26 mouse cellular contexts compared by ENCODE assay signal in the genomic region with DNA sequence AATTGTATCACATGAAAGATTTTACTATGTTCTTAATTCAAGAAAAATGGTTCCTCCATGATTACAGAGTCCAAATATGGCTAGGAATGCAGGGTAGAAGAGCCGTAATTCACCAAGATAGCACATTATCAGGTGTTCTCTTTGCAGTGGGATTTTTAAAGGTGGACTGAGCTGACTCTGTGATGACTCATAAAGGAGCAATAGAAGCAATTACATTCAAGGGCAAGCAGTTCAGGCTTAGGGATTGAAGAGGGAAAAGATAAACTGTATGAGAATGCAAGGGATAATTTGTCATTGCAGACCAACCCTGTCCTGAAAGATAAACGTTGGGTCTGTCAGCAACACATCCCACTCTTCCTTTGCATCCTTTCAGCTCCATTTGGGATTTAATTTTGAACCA.
A peak's percentile ranks its signal among the peaks of the same experiment; 100 is the strongest.
DNase-seq lines count a peak whose midpoint lies in the region; ATAC-seq and TF ChIP-seq lines count a peak whose summit lies in the region.
"Had no signal": no experiment of that assay in that cellular context is flagged by ENCODE, and none has a peak within 500 bp of the region (broad histone marks: within the 10 kb centered on the region; RNA-seq: fewer than 3 reads in every experiment).

No protein-coding gene starts in this region.

- WGBS in intestine, embryonic 14.5 days, result 38% methylated on average over 2 of the region's 2 CpGs
- WGBS in intestine, postnatal 0 days, result 29% methylated on average over 2 of the region's 2 CpGs

- peak; percentile 68; the same call in 1 of the 2 replicates for ATAC-seq in intestine, embryonic 14.5 days (replicated peaks; ENCODE audit: low FRiP score, low TSS enrichment, low read depth)
- ATAC-seq in intestine, postnatal 0 days, result no peak
- ATAC-seq: activated CD4-positive, CD25-positive, alpha-beta regulatory T cell, adult 4 months; CD4-positive, CD25-positive, alpha-beta regulatory T cell, adult 4 months; forebrain, embryonic 14.5 days; forebrain, embryonic 16.5 days; Patski had no signal

- no peaks in the 10 kb centered on the region for H3K36me3 ChIP-seq in intestine, embryonic 14.5 days (ENCODE audit: control insufficient read depth, insufficient read depth, low read length)
- no peaks in the 10 kb centered on the region for H3K36me3 ChIP-seq in intestine, postnatal 0 days (ENCODE audit: control insufficient read depth, insufficient read depth)
- H3K36me3 ChIP-seq: embryonic facial prominence, embryonic 13.5 days; embryonic facial prominence, embryonic 15.5 days; forebrain, embryonic 10.5 days; forebrain, embryonic 12.5 days; G1E had no signal

- TF ChIP-seq CTCF in intestine, postnatal 0 days (IDR thresholded peaks at IDR 0.05; ENCODE audit: low read depth), result no peak

- no peak overlapping the region for H3K27ac ChIP-seq in intestine, embryonic 14.5 days (ENCODE audit: low read depth)
- no peak overlapping the region for H3K27ac ChIP-seq in intestine, postnatal 0 days (ENCODE audit: low read depth, low read length)
- H3K27ac ChIP-seq: embryonic facial prominence, embryonic 13.5 days; embryonic facial prominence, embryonic 15.5 days; forebrain, embryonic 10.5 days; forebrain, embryonic 12.5 days had no signal

- peaks cover 6% of the 10 kb centered on the region; the same call in 1 of the 2 replicates for H3K4me1 ChIP-seq in intestine, embryonic 14.5 days (replicated peaks; ENCODE audit: control insufficient read depth, insufficient read depth, low read length)
- peaks cover 4% of the 10 kb centered on the region; the same call in 1 of the 2 replicates for H3K4me1 ChIP-seq in intestine, postnatal 0 days (replicated peaks; ENCODE audit: control insufficient read depth, insufficient read depth, low read length)
- H3K4me1 ChIP-seq: embryonic facial prominence, embryonic 13.5 days; embryonic facial prominence, embryonic 15.5 days; forebrain, embryonic 10.5 days; forebrain, embryonic 12.5 days had no signal

- no peak overlapping the region for H3K9ac ChIP-seq in intestine, embryonic 14.5 days (ENCODE audit: low read length)
- H3K9ac ChIP-seq in intestine, postnatal 0 days (ENCODE audit: low read depth, low read length), result no peak overlapping the region
- H3K9ac ChIP-seq: embryonic facial prominence, embryonic 13.5 days; embryonic facial prominence, embryonic 15.5 days; forebrain, embryonic 12.5 days had no signal

- H3K4me2 ChIP-seq in intestine, embryonic 14.5 days (ENCODE audit: low read length), result no peak overlapping the region
- H3K4me2 ChIP-seq in intestine, postnatal 0 days (replicated peaks; ENCODE audit: low read depth), result no peak overlapping the region
- H3K4me2 ChIP-seq: embryonic facial prominence, embryonic 13.5 days; embryonic facial prominence, embryonic 15.5 days; forebrain, embryonic 12.5 days had no signal

- H3K27me3 ChIP-seq in intestine, embryonic 14.5 days (replicated peaks; ENCODE audit: control insufficient read depth, insufficient read depth, low read length), result no peaks in the 10 kb centered on the region
- H3K27me3 ChIP-seq in intestine, postnatal 0 days (replicated peaks; ENCODE audit: control insufficient read depth, insufficient read depth, low read length), result no peaks in the 10 kb centered on the region
- H3K27me3 ChIP-seq: CH12.LX; embryonic facial prominence, embryonic 13.5 days; embryonic facial prominence, embryonic 15.5 days; forebrain, embryonic 12.5 days; Patski had no signal

- DNase-seq in embryo, embryonic 10 days (ENCODE audit: low spot score), result peak; percentile 7
- no peak for DNase-seq in embryo, embryonic 9.5 days (ENCODE audit: extremely low spot score)
- no peak for DNase-seq in intestine, embryonic 14.5 days (ENCODE audit: low spot score)
- no peak for DNase-seq in adrenal gland, postnatal 25 days
- DNase-seq: adrenal gland, adult 8-10 months; adrenal gland, postnatal 14 days; B cell, adult 2 months; cerebellum, adult 11 months; cerebellum, adult 18-20 months; cerebellum, adult 8-10 months; cerebellum, adult 9-11 months; cerebellum, postnatal 14 days; cerebellum, postnatal 36 days had no signal

- H3K4me3 ChIP-seq in intestine, embryonic 14.5 days (ENCODE audit: low read depth, low read length), result no peak overlapping the region
- no peak overlapping the region for H3K4me3 ChIP-seq in intestine, postnatal 0 days (ENCODE audit: low read depth, low read length)
- H3K4me3 ChIP-seq: embryonic facial prominence, embryonic 13.5 days; embryonic facial prominence, embryonic 15.5 days; erythroblast, embryonic 14.5 days; forebrain, embryonic 10.5 days; forebrain, embryonic 12.5 days had no signal

- H3K9me3 ChIP-seq in intestine, embryonic 14.5 days (ENCODE audit: control insufficient read depth, low read length), result no peaks in the 10 kb centered on the region
- H3K9me3 ChIP-seq in intestine, postnatal 0 days (ENCODE audit: control insufficient read depth), result no peaks in the 10 kb centered on the region
- H3K9me3 ChIP-seq: embryonic facial prominence, embryonic 13.5 days; embryonic facial prominence, embryonic 15.5 days; forebrain, embryonic 10.5 days; forebrain, embryonic 12.5 days had no signal
